Mouse (Mus musculus): ENCODE results near the gene Pim3.

- no peak for TF ChIP-seq MAFK (IDR thresholded peaks at IDR 0.05; ENCODE audit: insufficient read depth, low read depth, low read length)
- TF ChIP-seq HCFC1 (IDR thresholded peaks at IDR 0.05; ENCODE audit: borderline replicate concordance, insufficient read depth, low read length), result no peak
- no peak for TF ChIP-seq ZNF384 (IDR thresholded peaks at IDR 0.05; ENCODE audit: low read depth, low read length)
These were observed 2.5 kb downstream of the Pim3 start for GRCm38 (mm10) chr15:88864270-88865030.

All from ES-E14 (cell line).